Comparison of ENCODE assay signal across 8 mouse cellular contexts in genomic region chr13:51099560-51100232, GRCm38 (mm10). TPM values are rescaled to one million over a fixed set of nuclear protein-coding genes. Genes with fewer than 3 reads are reported as not detected.
DNase-seq lines count a peak whose midpoint lies in the region; ATAC-seq lines count a peak whose summit lies in the region.

No protein-coding gene starts in this region.

- no peaks in the 10 kb centered on the region for H3K27me3 ChIP-seq in heart, embryonic 13.5 days (replicated peaks)
- no peaks in the 10 kb centered on the region for H3K27me3 ChIP-seq in heart, embryonic 14.5 days (ENCODE audit: control insufficient read depth, insufficient read depth, low read length)
- no peaks in the 10 kb centered on the region for H3K27me3 ChIP-seq in limb, embryonic 10.5 days (ENCODE audit: low read depth, poor library complexity, severe bottlenecking)
- no peaks in the 10 kb centered on the region for H3K27me3 ChIP-seq in midbrain, embryonic 11.5 days (ENCODE audit: control insufficient read depth, insufficient read depth, low read length)

- no peak for DNase-seq in heart, postnatal 4 days
- peak; percentile 18 for DNase-seq in adipocyte (ENCODE audit: low spot score)
- no peak for DNase-seq in limb, embryonic 10.5 days (ENCODE audit: low spot score)
- peak; percentile 96 for DNase-seq in midbrain, embryonic 11.5 days (ENCODE audit: low spot score, missing footprints)
- DNase-seq in yolk sac, embryonic 10.5 days (ENCODE audit: low spot score) = no peak

- peak overlapping the region; percentile 90 for H3K4me3 ChIP-seq in heart, embryonic 13.5 days
- peak overlapping the region; percentile 61 to 92 for H3K4me3 ChIP-seq in heart, embryonic 14.5 days (ENCODE audit: control insufficient read depth in 1 of 2, insufficient read depth in 1 of 2, low read depth in 1 of 2, low read length in 2 of 2)
- H3K4me3 ChIP-seq in limb, embryonic 10.5 days = peak overlapping the region; percentile 75
- peak overlapping the region; percentile 87 for H3K4me3 ChIP-seq in midbrain, embryonic 11.5 days (ENCODE audit: low read depth, low read length)

- peaks cover 10% of the 10 kb centered on the region for H3K36me3 ChIP-seq in heart, embryonic 13.5 days
- no peaks in the 10 kb centered on the region for H3K36me3 ChIP-seq in heart, embryonic 14.5 days (ENCODE audit: control insufficient read depth, insufficient read depth, low read length)
- peaks cover 27% of the 10 kb centered on the region for H3K36me3 ChIP-seq in limb, embryonic 10.5 days
- peaks cover 3% of the 10 kb centered on the region; the same call in 1 of the 2 replicates for H3K36me3 ChIP-seq in midbrain, embryonic 11.5 days (ENCODE audit: control insufficient read depth, insufficient read depth, low read length)

- ATAC-seq in heart, embryonic 13.5 days (ENCODE audit: extremely low read depth, insufficient number of reproducible peaks, low FRiP score, low TSS enrichment) = no peak
- no peak for ATAC-seq in heart, embryonic 14.5 days (ENCODE audit: insufficient number of reproducible peaks, insufficient read depth, low FRiP score, low read depth)
- 0 out of 2 replicates have a peak, but pooled peaks have one; percentile 1 for ATAC-seq in midbrain, embryonic 11.5 days (ENCODE audit: low FRiP score)
- ATAC-seq in monocyte, adult 5-6 weeks (replicated peaks; ENCODE audit: insufficient number of reproducible peaks, low FRiP score, low TSS enrichment, poor library complexity, severe bottlenecking) = no peak

- H3K4me1 ChIP-seq in heart, embryonic 13.5 days = peaks cover 34% of the 10 kb centered on the region
- peaks cover 12 to 14% of the 10 kb centered on the region in 2 experiments for H3K4me1 ChIP-seq in heart, embryonic 14.5 days (ENCODE audit: control insufficient read depth in 2 of 2, insufficient read depth in 2 of 2, low read length in 2 of 2)
- peaks cover 21% of the 10 kb centered on the region for H3K4me1 ChIP-seq in limb, embryonic 10.5 days
- H3K4me1 ChIP-seq in midbrain, embryonic 11.5 days (ENCODE audit: control insufficient read depth, insufficient read depth, low read length) = peaks cover 5% of the 10 kb centered on the region; the same call in 1 of the 2 replicates

- H3K27ac ChIP-seq in heart, embryonic 13.5 days (replicated peaks) = peak overlapping the region; percentile 71
- H3K27ac ChIP-seq in heart, embryonic 14.5 days (replicated peaks in 1 of 2; ENCODE audit: control insufficient read depth in 1 of 2, insufficient read depth in 1 of 2, low read depth in 2 of 2, low read length in 2 of 2) = peak overlapping the region in 1 of 2 experiments; percentile 91; a peak in 2 of 4 replicates
- peak overlapping the region; percentile 100 for H3K27ac ChIP-seq in limb, embryonic 10.5 days
- H3K27ac ChIP-seq in midbrain, embryonic 11.5 days (ENCODE audit: low read depth, low read length) = no peak overlapping the region

- H3K4me2 ChIP-seq in heart, embryonic 13.5 days = peak overlapping the region; percentile 99
- peak overlapping the region; percentile 98 for H3K4me2 ChIP-seq in heart, embryonic 14.5 days (ENCODE audit: low read length)
- H3K4me2 ChIP-seq in midbrain, embryonic 11.5 days = peak overlapping the region; percentile 96

- H3K9ac ChIP-seq in heart, embryonic 13.5 days = peak overlapping the region; percentile 97
- peak overlapping the region; percentile 95 for H3K9ac ChIP-seq in heart, embryonic 14.5 days (ENCODE audit: low read length)
- peak overlapping the region; percentile 96 for H3K9ac ChIP-seq in midbrain, embryonic 11.5 days (ENCODE audit: low read length)

- 0 out of 2 replicates have a peak, but pooled peaks cover 2% of the 10 kb centered on the region for H3K9me3 ChIP-seq in heart, embryonic 13.5 days
- H3K9me3 ChIP-seq in heart, embryonic 14.5 days (ENCODE audit: control insufficient read depth, low read length) = peaks cover 3% of the 10 kb centered on the region; the same call in 1 of the 2 replicates
- H3K9me3 ChIP-seq in limb, embryonic 10.5 days (replicated peaks) = no peaks in the 10 kb centered on the region; the same call in 1 of the 2 replicates
- H3K9me3 ChIP-seq in midbrain, embryonic 11.5 days (ENCODE audit: control insufficient read depth, low read length) = peaks cover 11% of the 10 kb centered on the region; the same call in 1 of the 2 replicates

- 7% methylated on average over 26 of the region's 26 CpGs for WGBS in heart, embryonic 13.5 days
- 5% methylated on average over 26 of the region's 26 CpGs for WGBS in heart, embryonic 14.5 days
- WGBS in limb, embryonic 10.5 days = 10% methylated on average over 26 of the region's 26 CpGs
- 7% methylated on average over 26 of the region's 26 CpGs for WGBS in midbrain, embryonic 11.5 days

RNA-seq across cellular contexts. Expression of gene Spin1, which starts 1.0 kb away (rescaled TPM):
- 46.9 and 49.9 TPM in 2 replicates for polyA plus RNA-seq in heart, embryonic 13.5 days (2015; fragmentation: Nextera tagmentation; extraction: Ambion mirVana)
- total RNA-seq in heart, postnatal 4 days (2021) = 10 to 100 TPM; 75.0 to 75.7 TPM
- polyA plus RNA-seq in heart, embryonic 14.5 days (2014; fragmentation: Nextera tagmentation; extraction: Ambion mirVana) = 57.8 and 58.1 TPM in 2 replicates
- polyA plus RNA-seq in limb, embryonic 10.5 days (2016; fragmentation: Nextera tagmentation; extraction: Ambion mirVana) = 91.7 and 127 TPM in 2 replicates
- 102 and 103 TPM in 2 replicates for polyA plus RNA-seq in midbrain, embryonic 11.5 days (2014; fragmentation: Nextera tagmentation; extraction: Ambion mirVana)
- total RNA-seq in monocyte, adult 5-6 weeks (2017) = 30.8 to 34.7 TPM (median 34.3 TPM) in 3 replicates

Comparison
In these comparisons a context has a peak if more than half of its experiments do, and no peak if none do; other contexts are left out.
1. DNase-seq: peak in adipocyte (single experiment) and midbrain, embryonic 11.5 days (single experiment); none in heart, postnatal 4 days (single experiment), limb, embryonic 10.5 days (single experiment) and yolk sac, embryonic 10.5 days (single experiment).
2. Peak in every context shown above with its lines, with median percentiles within 50 percentile points of each other: H3K4me2 ChIP-seq, H3K4me3 ChIP-seq and H3K9ac ChIP-seq.